Mouse (Mus musculus) layer of hippocampus, postnatal 14 days (tissue): Measurements from ENCODE around the gene Mtmr14. TPM values are rescaled to one million over a fixed set of nuclear protein-coding genes. Genes with fewer than 3 reads are reported as not detected.
A peak's percentile ranks its signal among the peaks of the same experiment; 100 is the strongest.

Source experiments
- DNase-seq, 2 experiments: peaks; one replicate each; pipeline ENCODE4 v3.0.0; 2021 to 2022; ENCODE audit warnings: low spot score in 2 of 2, mixed read lengths in 1 of 2
- total RNA-seq, 2 experiments: library from RNA; stranded (reverse); gene quantifications; 2 replicates each; pipeline ENCODE4 v1.2.3; 2021

Mtmr14 gene
- total RNA-seq, 2 experiments from 2014 or later = 17.6 to 19.0 TPM

DNA sequence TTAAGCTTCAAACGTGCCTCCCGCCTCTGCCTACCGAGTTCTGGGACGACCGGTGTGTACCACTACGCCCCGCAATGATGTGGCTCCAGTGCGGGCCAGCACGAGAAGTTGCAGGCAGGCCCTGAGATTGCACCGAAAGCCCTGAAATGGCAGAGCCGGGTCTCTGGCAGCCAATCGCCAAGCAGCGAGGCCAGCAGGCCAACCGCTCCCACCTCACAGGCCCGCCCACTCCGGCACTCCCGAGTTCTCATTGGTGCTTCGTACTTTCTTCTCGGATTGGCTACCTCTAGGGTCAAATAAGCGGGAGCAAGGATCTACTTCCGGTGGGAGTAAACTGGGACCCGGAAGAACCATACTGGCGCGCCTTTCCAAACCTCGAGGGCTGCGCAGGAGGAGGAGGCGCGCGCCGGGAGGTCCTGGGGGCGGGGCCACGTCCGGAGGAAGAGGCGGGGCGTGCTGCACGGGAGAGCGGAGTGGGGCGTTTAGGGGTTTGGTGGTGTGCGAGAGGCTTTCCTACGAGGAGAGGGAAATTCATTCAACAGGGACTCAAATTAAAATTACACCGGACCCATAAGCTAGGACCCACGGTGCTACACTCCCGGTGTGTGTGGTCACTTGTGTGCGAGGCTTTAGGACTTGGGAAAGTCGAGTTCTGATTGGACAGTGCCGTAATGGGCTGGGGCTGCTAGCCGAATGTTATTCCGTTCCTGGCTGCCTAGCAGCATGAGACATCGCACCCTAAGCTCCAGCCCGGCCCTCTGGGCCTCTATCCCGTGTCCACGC lies 89.1 kb downstream of the Mtmr14 start, which contains the start of gene Ogg1:
Gene Ogg1, plus strand, starts transcription at position 440 of the 783 bp plus-strand sequence.
- DNase-seq = peak; percentile 96 to 99

DNA sequence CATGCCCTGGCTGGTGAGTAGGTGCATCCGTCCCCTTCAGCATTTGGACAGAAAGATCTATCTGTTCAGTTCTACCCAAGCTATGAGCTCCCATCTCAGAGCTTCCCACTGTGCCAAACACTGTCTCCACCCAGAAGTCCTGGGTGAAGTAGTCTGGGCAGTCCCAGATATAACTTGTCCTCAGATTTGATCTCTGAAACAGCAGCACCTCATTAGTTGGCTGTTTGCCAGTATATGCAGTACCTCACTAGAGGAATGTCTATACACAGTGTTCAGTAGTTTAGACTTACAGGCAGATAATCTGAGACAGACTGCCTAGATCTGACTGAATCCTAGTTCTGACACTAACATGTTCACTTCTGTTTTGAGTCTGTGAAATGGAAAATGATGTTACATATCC lies 91.8 kb downstream of the Mtmr14 start:
- DNase-seq = no peak

DNA sequence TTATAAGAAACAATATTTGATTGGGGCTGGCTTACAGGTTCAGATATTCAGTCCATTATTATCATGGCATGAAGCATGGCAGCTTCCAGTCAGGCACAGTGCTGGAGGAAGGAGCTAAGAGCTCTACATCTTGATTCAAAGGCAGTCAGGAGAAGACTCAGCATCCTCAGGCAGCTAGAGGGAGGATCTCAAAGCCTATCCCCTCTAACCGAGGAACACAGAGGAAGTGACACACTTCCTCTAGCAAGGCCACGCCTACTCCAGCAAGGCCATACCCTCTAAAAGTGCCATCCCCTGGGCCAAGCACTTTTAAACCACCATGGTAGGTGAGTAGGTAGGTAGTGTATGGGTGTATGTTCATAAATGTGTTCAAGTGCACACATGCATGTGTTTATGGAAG lies 92.9 kb downstream of the Mtmr14 start:
- DNase-seq = no peak

Other genes starting within 250 kb of the Mtmr14 start
- gene Thumpd3, start 191.6 kb upstream of the Mtmr14 start, total RNA-seq = 10 to 100 TPM; 31.5 to 33.1 TPM
- gene Setd5, start 160.5 kb upstream of the Mtmr14 start, total RNA-seq = 100 to 1,000 TPM; 116 to 125 TPM
- gene Lhfpl4, start 42.5 kb upstream of the Mtmr14 start, total RNA-seq = 10 to 100 TPM; 86.6 to 91.8 TPM
- 10 to 100 TPM; 14.3 to 21.8 TPM for gene Cpne9, start 44.5 kb downstream of the Mtmr14 start, total RNA-seq
- gene Brpf1, start 69.3 kb downstream of the Mtmr14 start, total RNA-seq = 10 to 100 TPM; 26.4 to 28.9 TPM
- 1 to 10 TPM; 7.0 to 7.2 TPM for gene Ogg1, start 89.1 kb downstream of the Mtmr14 start, total RNA-seq
- gene Camk1, start 106.1 kb downstream of the Mtmr14 start, total RNA-seq = 10 to 100 TPM; 49.3 to 50.2 TPM
- 10 to 100 TPM; 53.4 to 54.9 TPM for gene Tada3, start 140.0 kb downstream of the Mtmr14 start, total RNA-seq
- 100 to 1,000 TPM; 348 to 363 TPM for gene Arpc4, start 140.3 kb downstream of the Mtmr14 start, total RNA-seq
- gene Ttll3, start 151.4 kb downstream of the Mtmr14 start, total RNA-seq = 10 to 100 TPM; 11.7 to 13.7 TPM
- gene Rpusd3, start 181.5 kb downstream of the Mtmr14 start, total RNA-seq = 10 to 100 TPM; 24.7 to 28.7 TPM
- gene Cidec, start 197.9 kb downstream of the Mtmr14 start, total RNA-seq = not detected
- gene Jagn1, start 204.7 kb downstream of the Mtmr14 start, total RNA-seq = 10 to 100 TPM; 45.6 to 53.3 TPM
- under 1 TPM; 0.36 to 0.81 TPM for gene Il17re, start 220.6 kb downstream of the Mtmr14 start, total RNA-seq
- 1 to 10 TPM; 3.4 to 3.8 TPM for gene Il17rc, start 233.6 kb downstream of the Mtmr14 start, total RNA-seq
- 100 to 1,000 TPM in 1 of 2 experiments, 10 to 100 TPM in 1; 99.5 to 101 TPM for gene Creld1, start 245.5 kb downstream of the Mtmr14 start, total RNA-seq